Mouse (Mus musculus): ENCODE measurements around the gene Gm45844. TPM values are rescaled to one million over a fixed set of nuclear protein-coding genes. Genes with fewer than 3 reads are reported as not detected.

The Gm45844 gene
- 0.31 and 0.49 TPM in 2 replicates for polyA plus RNA-seq (2012; rRNA removed)

GRCm38 (mm10) chr7:7277966-7278567 lies at the start of gene Gm45844:
Gene Gm45844 (minus strand): TSS chr7:7278289.

GRCm38 (mm10) chr7:7247228-7247627 lies 30.9 kb downstream of the Gm45844 start, which contains the start of gene Vmn2r29:
Gene Vmn2r29 (minus strand): TSS chr7:7247328.

DNA sequence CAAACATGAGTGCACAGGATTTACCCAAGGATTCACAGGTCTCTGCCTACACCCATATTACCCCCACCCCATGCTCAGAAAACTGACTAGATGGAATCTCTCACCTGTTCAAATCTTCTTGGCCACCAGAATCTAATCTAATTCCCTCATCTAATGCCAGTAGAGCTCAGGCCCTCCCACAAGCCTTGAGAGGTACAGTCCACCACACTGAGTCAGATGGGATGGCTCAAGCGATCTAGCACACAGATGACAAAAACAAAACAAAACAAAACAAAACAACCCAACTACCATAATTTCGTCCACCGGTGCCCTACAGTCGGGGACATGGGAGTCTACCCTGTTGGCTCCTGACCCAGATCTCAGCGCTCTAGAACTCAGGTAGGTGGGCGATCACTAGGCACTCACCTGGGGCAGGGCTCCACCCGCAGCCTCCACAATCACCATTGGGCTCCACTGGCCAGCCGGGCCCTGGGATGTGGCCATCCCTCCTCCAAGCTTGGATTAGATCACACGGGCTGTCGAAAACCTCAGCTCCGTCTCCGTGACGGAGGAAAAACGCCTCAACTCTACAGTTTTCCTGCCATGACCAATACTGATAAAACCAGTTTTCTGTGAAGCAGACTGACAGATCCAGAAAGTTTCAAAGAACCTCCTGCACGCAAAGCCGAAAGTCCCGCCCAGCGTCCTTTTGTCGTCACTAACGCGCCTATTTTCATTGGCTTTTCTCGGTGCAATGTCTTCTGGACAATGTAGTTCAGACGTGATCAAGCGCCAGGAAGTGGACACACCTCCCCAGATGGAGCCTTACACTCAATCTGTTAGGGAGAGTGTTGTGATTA lies 68.6 kb downstream of the Gm45844 start, which contains the start of gene Zfp772:
TSS of gene Zfp772 (minus strand) at position 686 of the 839 bp plus-strand sequence.

GRCm38 (mm10) chr7:7171227-7172147 lies 106.6 kb downstream of the Gm45844 start, which contains the start of gene Zfp418:
Gene Zfp418 (plus strand): TSS chr7:7171330.

Other genes starting within 250 kb of the Gm45844 start
- 3.2 and 3.5 TPM in 2 replicates for gene Zfp954, start 156.8 kb downstream of the Gm45844 start, polyA plus RNA-seq (2012; rRNA removed)
- 0.10 and 0.13 TPM in 2 replicates for gene Zfp773, start 141.5 kb downstream of the Gm45844 start, polyA plus RNA-seq (2012; rRNA removed)
- 0.34 and 0.42 TPM in 2 replicates for gene Zfp418, start 107.0 kb downstream of the Gm45844 start, polyA plus RNA-seq (2012; rRNA removed)
- gene Zfp772, start 68.3 kb downstream of the Gm45844 start, polyA plus RNA-seq (2012; rRNA removed): 1.1 and 1.2 TPM in 2 replicates
- gene Vmn2r29, start 31.0 kb downstream of the Gm45844 start, polyA plus RNA-seq (2012; rRNA removed): 0.34 and 0.52 TPM in 2 replicates
- gene Clcn4, start 22.6 kb upstream of the Gm45844 start, polyA plus RNA-seq (2012; rRNA removed): 7.8 TPM in 2 replicates
- not detected in 2 replicates for gene Vmn2r30, start 59.3 kb upstream of the Gm45844 start, polyA plus RNA-seq (2012; rRNA removed)
- not detected in 2 replicates for gene Gm45783, start 96.3 kb upstream of the Gm45844 start, polyA plus RNA-seq (2012; rRNA removed)
- not detected in 2 replicates for gene Vmn2r31, start 121.4 kb upstream of the Gm45844 start, polyA plus RNA-seq (2012; rRNA removed)
- gene Vmn2r32, start 201.7 kb upstream of the Gm45844 start, polyA plus RNA-seq (2012; rRNA removed): not detected in 2 replicates

All from liver, embryonic 18 days (tissue).